Mouse (Mus musculus): ENCODE measurements around the gene Hsd3b2. TPM values are rescaled to one million over a fixed set of nuclear protein-coding genes. Genes with fewer than 3 reads are reported as not detected.

Hsd3b2 gene
- polyA plus RNA-seq (2021; fragmentation: Nextera tagmentation), result not detected in 2 replicates
- long read RNA-seq, experiment 1, result 0 reads
- long read RNA-seq, experiment 2, result 0 reads

GRCm38 (mm10) chr3:98724376-98724775 is at the start of gene Hsd3b2:
Gene Hsd3b2 (minus strand): TSS chr3:98724543.

Other genes with a start within 250 kb of the Hsd3b2 start
- gene Hsd3b4, start 214.0 kb downstream of the Hsd3b2 start, polyA plus RNA-seq (2021; fragmentation: Nextera tagmentation), result not detected in 2 replicates
- not detected in 2 replicates for gene Gm10681, start 135.7 kb downstream of the Hsd3b2 start, polyA plus RNA-seq (2021; fragmentation: Nextera tagmentation)
- gene Hsd3b5, start 94.3 kb downstream of the Hsd3b2 start, polyA plus RNA-seq (2021; fragmentation: Nextera tagmentation), result not detected in 2 replicates
- gene Hsd3b3, start 38.6 kb upstream of the Hsd3b2 start, polyA plus RNA-seq (2021; fragmentation: Nextera tagmentation), result not detected in 2 replicates
- not detected in 2 replicates for gene Hsd3b6, start 89.9 kb upstream of the Hsd3b2 start, polyA plus RNA-seq (2021; fragmentation: Nextera tagmentation)
- gene Hsd3b1, start 135.3 kb upstream of the Hsd3b2 start, polyA plus RNA-seq (2021; fragmentation: Nextera tagmentation), result not detected in 2 replicates
- gene Hao2, start 168.7 kb upstream of the Hsd3b2 start, polyA plus RNA-seq (2021; fragmentation: Nextera tagmentation), result not detected in 2 replicates